Mouse (Mus musculus) lung, adult 2 months (tissue): ENCODE measurements around the gene Lbhd1.

Experiments used
- CTCF ChIP-seq: fragments of 200-500 bp; IDR thresholded peaks from 2 replicates; pipeline ENCODE4 v1.5.1; 2011; ENCODE audit warnings: mild to moderate bottlenecking, low read length, control low read depth; ENCODE audit not compliant: insufficient read depth
- POLR2A ChIP-seq: fragments of 200-500 bp; IDR thresholded peaks from 2 replicates; pipeline ENCODE4 v1.6.1; 2011; ENCODE audit warnings: low read depth, mild to moderate bottlenecking, control low read depth, low read length, borderline replicate concordance; ENCODE audit errors: extremely low read depth

- TF ChIP-seq CTCF (no peak), POLR2A (no peak)
Observed at GRCm38 (mm10) chr19:8881034-8881392, 2.5 kb upstream of the Lbhd1 start.
